Mouse (Mus musculus) midbrain, embryonic 14.5 days (tissue): ENCODE results near the gene Pofut2. TPM values are rescaled to one million over a fixed set of nuclear protein-coding genes. Genes with fewer than 3 reads are reported as not detected.

Source experiments
- ATAC-seq: fragments of 200-750 bp; cut with Nextera tagmentation; 2 replicates; pipeline ENCODE4 v1.8.0; 2017; ENCODE audit warnings: moderate number of reproducible peaks, moderate library complexity; ENCODE audit not compliant: low FRiP score, low TSS enrichment
- DNase-seq: peaks from one replicate; pipeline ENCODE4 v3.0.0-alpha.2; 2015
- H3K27ac ChIP-seq: fragments of 300-500 bp; sonication (generic); replicated peaks from 2 replicates; pipeline ENCODE4 v1.5.1; 2014; ENCODE audit warnings: mild to moderate bottlenecking, low read depth, low read length, moderate library complexity
- H3K27me3 ChIP-seq: fragments of 300-500 bp; sonication (generic); 2 replicates; pipeline ENCODE4 v1.6.1; 2014; ENCODE audit warnings: low read length, control low read depth, mixed read lengths; ENCODE audit not compliant: control insufficient read depth, insufficient read depth
- H3K36me3 ChIP-seq: fragments of 300-500 bp; sonication (generic); 2 replicates; pipeline ENCODE4 v1.6.1; 2014; ENCODE audit warnings: low read length, control low read depth; ENCODE audit not compliant: control insufficient read depth, insufficient read depth
- H3K4me1 ChIP-seq: fragments of 300-500 bp; sonication (generic); 2 replicates; pipeline ENCODE4 v1.6.1; 2014; ENCODE audit warnings: mild to moderate bottlenecking, antibody characterized with exemption, low read length, control low read depth; ENCODE audit not compliant: control insufficient read depth, insufficient read depth
- H3K4me2 ChIP-seq: fragments of 300-500 bp; sonication (generic); 2 replicates; pipeline ENCODE4 v1.6.1; 2014; ENCODE audit warnings: mild to moderate bottlenecking, low read length, moderate library complexity
- H3K4me3 ChIP-seq: fragments of 300-500 bp; sonication (generic); replicated peaks from 2 replicates; pipeline ENCODE4 v1.5.1; 2014; ENCODE audit warnings: low read depth, low read length
- H3K9ac ChIP-seq: fragments of 300-500 bp; sonication (generic); replicated peaks from 2 replicates; pipeline ENCODE4 v1.6.1; 2014; ENCODE audit warnings: mild to moderate bottlenecking, low read length, moderate library complexity
- H3K9me3 ChIP-seq: fragments of 300-500 bp; sonication (generic); 2 replicates; pipeline ENCODE4 v1.6.1; 2016; ENCODE audit warnings: low read length, control low read depth, mixed read lengths; ENCODE audit not compliant: control insufficient read depth
- WGBS: fragments of 180-500 bp; shearing (Covaris S2); extraction: QIAGEN DNeasy Blood & Tissue Kit; methylation state at CpG from one replicate; pipeline ENCODE4 v1.1.7; 2014; 5-methylcytosine and 5-hydroxymethylcytosine counted together
- polyA plus RNA-seq: library from polyadenylated mRNA; unstranded; fragments of >200 nt; fragmentation: Nextera tagmentation; extraction: Ambion mirVana; gene quantifications from 2 replicates; pipeline ENCODE4 v1.2.1, GENCODE M21; 2014

The Pofut2 gene
- polyA plus RNA-seq, 1 experiment from 2014 or later: 52.0 TPM

DNA sequence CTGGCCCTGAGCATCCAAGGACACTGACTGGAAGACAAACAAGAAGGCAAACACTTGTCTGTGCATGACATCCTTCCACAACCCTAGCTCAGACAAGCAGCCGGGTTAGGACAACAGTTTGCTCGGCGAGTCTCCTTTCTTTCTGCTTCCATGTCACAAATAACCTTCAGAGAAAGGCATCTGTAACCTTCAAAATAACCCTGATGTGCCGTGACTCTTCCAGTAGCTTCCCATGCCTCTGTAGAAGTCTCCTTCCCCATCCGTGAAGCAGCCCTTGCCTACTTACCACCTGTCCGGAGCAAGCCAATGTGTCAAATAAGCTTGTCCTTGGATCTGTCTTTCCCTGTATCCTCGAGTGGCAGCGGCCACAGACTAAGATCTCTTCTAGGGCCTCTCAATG is 46.7 kb downstream of the Pofut2 start:
- 82% methylated on average over 8 of the region's 8 CpGs for WGBS
- no peak for ATAC-seq
- no peak for DNase-seq

DNA sequence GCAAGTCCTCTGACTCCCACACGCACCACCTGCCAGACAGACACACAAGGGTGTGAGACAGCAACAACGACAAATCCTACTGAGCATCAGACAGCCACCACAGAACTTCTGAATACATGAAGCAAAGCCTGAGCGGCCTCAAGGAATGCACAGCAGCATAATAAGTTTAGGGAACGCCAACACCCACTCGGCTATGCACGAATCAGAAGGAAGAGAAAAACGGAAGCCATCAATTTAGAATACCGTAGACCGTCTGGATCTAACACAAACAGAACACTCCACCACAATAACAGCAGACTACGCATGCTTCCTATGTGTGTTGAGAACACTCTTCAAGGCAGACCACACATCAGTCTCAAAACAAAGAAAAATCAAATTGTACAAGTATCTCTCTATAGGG is 50.0 kb downstream of the Pofut2 start:
- Histone ChIP-seq H3K4me2 (no peak overlapping the region), H3K4me3 (no peak overlapping the region), H3K27ac (no peak overlapping the region), H3K36me3 (peaks cover 13% of the 10 kb centered on the region; the same call in 1 of the 2 replicates), H3K4me1 (no peaks in the 10 kb centered on the region), H3K27me3 (no peaks in the 10 kb centered on the region), H3K9ac (no peak overlapping the region), H3K9me3 (no peaks in the 10 kb centered on the region)
- DNase-seq (no peak), ATAC-seq (no peak)
- WGBS: 75% methylated on average over 10 of the region's 10 CpGs

More for the DNA sequence above, 46.7 kb downstream of the Pofut2 start:
- Histone ChIP-seq H3K4me1 (no peaks in the 10 kb centered on the region), H3K9me3 (no peaks in the 10 kb centered on the region), H3K4me3 (no peak overlapping the region), H3K27ac (peak overlapping the region; percentile 58; the same call in 1 of the 2 replicates), H3K27me3 (no peaks in the 10 kb centered on the region), H3K36me3 (peaks cover 16% of the 10 kb centered on the region), H3K9ac (no peak overlapping the region), H3K4me2 (no peak overlapping the region)

DNA sequence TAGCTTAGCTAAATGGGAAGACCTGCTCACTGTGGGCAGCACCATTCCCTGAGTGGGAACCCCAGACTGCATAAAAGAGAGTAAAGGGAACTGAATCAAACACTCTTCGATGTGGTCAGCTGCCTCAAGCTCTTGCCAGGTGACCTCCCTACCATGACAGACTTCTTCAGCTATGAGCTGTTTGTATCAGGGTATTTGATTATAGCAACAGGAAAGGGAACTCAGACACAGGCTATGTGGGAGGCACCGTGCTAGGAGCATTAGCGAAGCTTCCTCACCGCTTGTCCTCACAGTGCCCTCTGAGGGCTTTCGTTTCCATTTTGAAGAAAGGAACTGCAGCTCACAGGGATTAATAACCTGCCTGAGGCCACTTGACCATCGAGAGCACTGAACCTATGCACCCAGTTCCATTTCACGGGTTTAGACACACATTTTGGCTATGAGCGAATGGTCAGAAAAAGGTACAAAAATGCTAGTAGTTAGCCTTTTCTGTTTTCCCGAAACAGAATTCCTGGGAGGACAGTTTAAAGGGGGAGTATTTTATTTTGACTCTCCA is 55.8 kb downstream of the Pofut2 start:
- ATAC-seq (no peak), DNase-seq (no peak)
- 87% methylated on average over 9 of the region's 9 CpGs for WGBS
- no peaks in the 10 kb centered on the region for H3K9me3 ChIP-seq
- no peaks in the 10 kb centered on the region for H3K4me1 ChIP-seq
- H3K4me2 ChIP-seq: no peak overlapping the region
- peaks cover 13% of the 10 kb centered on the region; the same call in 1 of the 2 replicates for H3K36me3 ChIP-seq
- no peak overlapping the region for H3K4me3 ChIP-seq
- no peak overlapping the region for H3K27ac ChIP-seq
- H3K9ac ChIP-seq: no peak overlapping the region
- H3K27me3 ChIP-seq: no peaks in the 10 kb centered on the region

DNA sequence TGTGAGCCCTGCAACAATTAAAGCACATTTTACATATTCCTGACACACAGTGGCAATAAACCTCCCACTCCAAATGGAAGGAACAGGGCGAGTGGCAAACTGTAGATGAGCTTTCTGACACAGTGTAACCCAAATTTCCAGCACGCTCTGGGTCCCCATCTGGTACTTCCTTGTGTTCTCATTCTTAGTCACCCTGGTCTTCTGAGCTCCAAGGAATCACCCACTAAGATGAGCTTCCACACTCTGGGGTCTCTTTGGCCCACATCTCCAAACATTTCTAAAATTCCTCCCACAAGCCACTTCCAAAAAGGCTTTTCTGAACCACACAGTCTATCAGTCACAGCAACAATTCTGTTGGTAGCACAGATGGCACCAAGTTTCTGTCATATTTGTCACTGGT is 56.7 kb downstream of the Pofut2 start:
- H3K4me3 ChIP-seq: no peak overlapping the region
- peaks cover 6% of the 10 kb centered on the region; the same call in 1 of the 2 replicates for H3K36me3 ChIP-seq
- no peaks in the 10 kb centered on the region for H3K4me1 ChIP-seq
- ATAC-seq (no peak), DNase-seq (no peak)
- no peak overlapping the region for H3K27ac ChIP-seq
- no peak overlapping the region for H3K9ac ChIP-seq
- WGBS: 87% methylated on average over 2 of the region's 2 CpGs
- no peaks in the 10 kb centered on the region for H3K27me3 ChIP-seq
- no peak overlapping the region for H3K4me2 ChIP-seq
- H3K9me3 ChIP-seq: no peaks in the 10 kb centered on the region

Other genes with a start within 250 kb of the Pofut2 start
- gene Slc19a1, start 227.0 kb upstream of the Pofut2 start, polyA plus RNA-seq: 33.5 and 37.5 TPM in 2 replicates
- gene Col18a1, start 92.7 kb upstream of the Pofut2 start, polyA plus RNA-seq: 8.5 and 33.0 TPM in 2 replicates
- 12.1 and 14.4 TPM in 2 replicates for gene Adarb1, start 159.1 kb downstream of the Pofut2 start, polyA plus RNA-seq